Mouse (Mus musculus): ENCODE measurements at regions not wholly inside any gene's neighbourhood (a gene's known extent, or its start where the extent isn't known, plus 50 kb on each side); places are given as distances from the start of the nearest gene placed in this dataset.

DNA sequence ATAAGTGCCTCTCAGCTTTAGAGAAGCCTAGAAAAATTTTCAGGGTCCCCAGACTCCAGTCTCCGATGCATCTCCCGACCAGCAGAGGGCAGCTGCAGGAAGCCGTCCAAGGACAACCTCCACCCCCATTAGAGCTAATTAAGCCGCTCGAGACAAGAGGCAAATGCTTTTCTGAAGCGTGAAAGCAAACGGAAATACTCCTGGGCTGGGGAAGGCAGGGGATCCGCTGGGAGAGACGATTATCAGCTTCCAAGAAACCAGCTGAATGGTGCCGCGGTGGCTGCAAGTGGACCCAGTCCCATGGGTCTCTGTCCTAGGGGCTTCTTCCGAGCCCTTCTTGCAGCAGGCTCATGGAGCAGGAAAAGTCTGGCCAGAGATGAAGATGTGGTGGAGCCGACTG, 241.4 kb upstream of the Brinp1 start:
- TF ChIP-seq CTCF (IDR thresholded peaks at IDR 0.05; ENCODE audit: borderline replicate concordance, insufficient read depth, low read length) (peak; percentile 60; the same call in 1 of the 2 replicates), POLR2A (IDR thresholded peaks at IDR 0.05; ENCODE audit: low read depth, low read length) (no peak)

Measured in embryonic fibroblast, embryonic 13.5 days (primary cell).